Mouse (Mus musculus) embryonic facial prominence, embryonic 10.5 days (tissue): ENCODE results near the gene Tmpo. TPM values are rescaled to one million over a fixed set of nuclear protein-coding genes. Genes with fewer than 3 reads are reported as not detected.

Experiments
- DNase-seq: peaks from one replicate; pipeline ENCODE4 v3.0.0-alpha.2; 2017; ENCODE audit warnings: low spot score
- H3K27ac ChIP-seq: fragments of 300-500 bp; sonication (generic); replicated peaks from 2 replicates; pipeline ENCODE4 v1.5.1; 2016; ENCODE audit warnings: mild to moderate bottlenecking
- H3K27me3 ChIP-seq: fragments of 300-500 bp; sonication (generic); replicated peaks from 2 replicates; pipeline ENCODE4 v1.6.1; 2016; ENCODE audit warnings: low read depth, mild to moderate bottlenecking; ENCODE audit not compliant: poor library complexity, severe bottlenecking
- H3K36me3 ChIP-seq: fragments of 300-500 bp; sonication (generic); replicated peaks from 2 replicates; pipeline ENCODE4 v1.6.1; 2016; ENCODE audit warnings: mild to moderate bottlenecking, moderate library complexity
- H3K4me1 ChIP-seq: fragments of 300-500 bp; sonication (generic); 2 replicates; pipeline ENCODE4 v1.6.1; 2016
- H3K4me3 ChIP-seq: fragments of 300-500 bp; sonication (generic); 2 replicates; pipeline ENCODE4 v1.5.1; 2016; ENCODE audit warnings: mild to moderate bottlenecking, moderate library complexity
- H3K9me3 ChIP-seq: fragments of 300-500 bp; sonication (generic); 2 replicates; pipeline ENCODE4 v1.6.1; 2016; ENCODE audit warnings: mild to moderate bottlenecking
- WGBS: fragments of 180-500 bp; shearing (Covaris S2); methylation state at CpG from one replicate; pipeline ENCODE4 v1.1.7; 2016; 5-methylcytosine and 5-hydroxymethylcytosine counted together
- polyA plus RNA-seq: library from polyadenylated mRNA; unstranded; fragments of >200 nt; fragmentation: Nextera tagmentation; extraction: Ambion mirVana; gene quantifications from 2 replicates; pipeline ENCODE4 v1.2.1, GENCODE M21; 2016

Gene Tmpo
- polyA plus RNA-seq, 1 experiment from 2014 or later: 265 TPM

DNA sequence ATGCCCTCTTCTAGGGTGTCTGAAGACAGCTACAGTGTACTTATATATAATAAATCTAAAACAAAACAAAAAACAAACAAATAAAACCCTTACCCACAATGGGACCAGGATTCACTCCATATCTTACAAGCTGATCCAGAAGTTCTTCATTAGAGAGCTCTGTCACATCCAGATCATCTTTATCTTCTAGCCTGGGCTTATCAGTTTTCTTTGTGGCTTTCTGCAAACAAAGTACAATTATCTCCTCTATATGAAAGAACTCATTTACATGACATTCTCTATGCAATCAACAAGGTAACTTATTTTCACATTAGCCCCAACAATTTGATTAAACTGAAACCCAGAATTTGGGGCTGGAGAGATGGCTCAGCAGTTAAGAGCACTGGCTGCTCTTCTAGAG, 15.3 kb downstream of the Tmpo start:
- Histone ChIP-seq H3K27ac (no peak overlapping the region), H3K27me3 (no peaks in the 10 kb centered on the region), H3K9me3 (no peaks in the 10 kb centered on the region), H3K4me1 (peaks cover 28% of the 10 kb centered on the region), H3K4me3 (no peak overlapping the region), H3K36me3 (peaks cover 81% of the 10 kb centered on the region)
- no peak for DNase-seq

DNA sequence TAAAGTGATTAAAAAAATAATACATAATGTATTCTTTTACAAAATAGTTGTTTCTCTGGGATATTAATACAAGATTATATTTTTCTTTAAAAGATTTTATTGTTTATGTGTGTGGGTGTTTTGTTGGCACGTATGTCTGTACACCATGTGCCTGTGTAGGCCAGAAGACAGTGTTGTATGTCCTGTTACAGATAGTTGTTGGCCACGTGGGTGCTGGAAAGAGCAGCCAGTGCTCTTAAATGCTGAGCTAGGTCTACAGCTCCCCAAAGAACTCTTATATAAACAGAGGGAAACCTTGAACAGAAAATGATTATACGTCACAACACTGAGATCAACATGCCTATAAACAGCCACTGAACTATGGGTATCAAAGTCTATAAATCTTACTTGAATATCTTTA, 16.6 kb downstream of the Tmpo start:
- H3K27ac ChIP-seq: no peak overlapping the region
- peaks cover 27% of the 10 kb centered on the region for H3K4me1 ChIP-seq
- no peaks in the 10 kb centered on the region for H3K27me3 ChIP-seq
- H3K36me3 ChIP-seq: peaks cover 94% of the 10 kb centered on the region
- H3K9me3 ChIP-seq: no peaks in the 10 kb centered on the region
- 93% methylated on average over 3 of the region's 3 CpGs for WGBS
- no peak for DNase-seq
- no peak overlapping the region for H3K4me3 ChIP-seq

DNA sequence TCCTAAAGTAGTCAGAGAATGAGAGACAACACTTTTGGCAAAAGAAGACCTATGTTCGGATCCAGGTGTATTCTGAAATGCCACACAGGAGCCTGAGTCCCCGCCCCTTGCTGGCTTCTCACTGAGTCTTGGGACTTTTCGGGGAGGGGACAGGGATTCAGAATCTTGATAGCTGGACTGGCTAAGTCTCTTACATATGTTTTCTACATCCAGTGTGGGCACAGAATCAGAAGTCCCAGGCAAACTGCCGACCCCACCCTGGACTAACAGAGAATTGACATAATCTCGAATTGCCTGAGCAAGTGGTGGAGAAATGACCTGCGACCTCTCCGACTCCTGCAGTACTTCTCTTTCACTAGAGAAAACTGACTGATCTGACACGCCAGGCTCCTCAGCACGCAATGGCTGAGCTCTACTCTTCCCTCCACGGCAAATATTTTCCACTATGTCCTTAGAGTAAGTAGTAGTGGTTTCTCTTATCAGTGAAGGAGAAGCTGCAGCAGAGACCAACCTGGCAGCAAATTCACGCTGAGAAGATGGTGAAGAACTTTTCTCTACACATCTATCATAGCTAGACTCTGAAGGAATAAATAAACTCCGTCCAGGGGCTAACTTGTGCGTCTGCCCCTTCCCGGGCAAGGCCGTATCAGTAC, 18.5 kb downstream of the Tmpo start:
- Histone ChIP-seq H3K27me3 (no peaks in the 10 kb centered on the region), H3K4me3 (no peak overlapping the region), H3K36me3 (peaks cover 97% of the 10 kb centered on the region), H3K4me1 (peaks cover 9% of the 10 kb centered on the region), H3K9me3 (no peaks in the 10 kb centered on the region), H3K27ac (no peak overlapping the region)
- DNase-seq: no peak
- 90% methylated on average over 15 of the region's 15 CpGs for WGBS

DNA sequence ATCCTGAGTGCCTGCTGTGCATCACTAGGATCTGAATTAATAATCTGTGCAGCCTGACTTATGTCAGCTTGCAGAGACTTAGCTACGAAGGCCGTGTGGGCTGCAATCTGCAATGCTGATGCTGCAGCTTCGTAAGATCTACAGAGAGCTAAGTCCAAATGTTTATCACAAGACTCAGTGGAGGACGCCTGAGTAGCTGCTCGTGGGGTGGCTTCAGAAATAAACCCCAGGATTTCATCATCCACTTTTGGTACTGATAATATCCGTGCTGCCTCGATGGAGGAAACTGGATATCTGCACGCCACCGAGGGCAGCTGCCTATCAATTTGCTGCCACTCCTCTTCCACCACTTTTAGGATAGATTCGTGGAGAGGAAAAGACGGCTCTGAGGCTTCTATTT, 19.0 kb downstream of the Tmpo start:
- no peak for DNase-seq
- no peak overlapping the region for H3K27ac ChIP-seq
- peaks cover 3% of the 10 kb centered on the region for H3K4me1 ChIP-seq
- peaks cover 99% of the 10 kb centered on the region for H3K36me3 ChIP-seq
- 92% methylated on average over 11 of the region's 11 CpGs for WGBS
- H3K9me3 ChIP-seq: no peaks in the 10 kb centered on the region
- H3K27me3 ChIP-seq: no peaks in the 10 kb centered on the region
- H3K4me3 ChIP-seq: no peak overlapping the region

DNA sequence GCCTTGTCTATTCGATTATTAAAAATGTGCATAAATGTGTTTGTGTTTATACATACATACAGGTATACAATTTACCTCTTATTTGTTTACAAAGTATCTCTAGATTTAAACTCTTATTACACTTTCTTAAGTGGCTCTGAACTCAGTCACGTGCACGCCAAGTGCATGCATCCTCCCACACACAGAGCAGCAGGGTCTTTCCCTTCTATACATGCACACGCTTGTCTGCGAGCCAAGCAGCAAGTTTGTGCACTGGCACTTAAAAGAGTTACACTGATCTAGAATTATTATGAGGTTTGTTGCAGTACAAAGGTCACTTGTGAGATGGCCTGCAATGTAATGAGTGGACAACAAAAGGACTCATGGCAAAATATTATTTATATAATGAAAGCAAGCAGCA, 20.1 kb downstream of the Tmpo start:
- peaks cover 100% of the 10 kb centered on the region for H3K36me3 ChIP-seq
- H3K27me3 ChIP-seq: no peaks in the 10 kb centered on the region

DNA sequence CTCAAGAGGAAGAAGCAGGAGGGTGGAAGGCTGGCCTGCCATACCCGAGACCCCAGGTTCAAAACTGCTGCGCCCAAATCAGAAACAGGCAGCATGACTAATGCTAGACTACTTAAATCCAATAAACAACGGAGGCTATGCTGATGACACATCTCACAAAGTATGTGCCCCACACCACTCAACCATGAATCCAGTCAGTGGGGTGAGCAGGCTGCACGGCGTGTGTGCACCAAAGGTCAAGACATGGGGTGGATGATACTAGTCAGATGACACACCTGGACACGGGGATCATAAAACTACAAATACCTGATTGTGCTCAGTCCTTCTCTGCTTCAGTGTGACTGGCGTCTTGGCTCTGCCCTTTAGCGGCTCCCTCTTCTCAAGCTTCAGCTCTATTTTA, 22.7 kb downstream of the Tmpo start:
- Histone ChIP-seq H3K27me3 (no peaks in the 10 kb centered on the region), H3K27ac (no peak overlapping the region), H3K4me1 (no peaks in the 10 kb centered on the region), H3K4me3 (no peak overlapping the region), H3K36me3 (peaks cover 100% of the 10 kb centered on the region), H3K9me3 (no peaks in the 10 kb centered on the region)
- WGBS: 83% methylated on average over 8 of the region's 8 CpGs
- DNase-seq: no peak

More for the DNA sequence above, 20.1 kb downstream of the Tmpo start:
- no peak overlapping the region for H3K27ac ChIP-seq
- no peaks in the 10 kb centered on the region for H3K9me3 ChIP-seq
- 96% methylated on average over 5 of the region's 5 CpGs for WGBS
- no peaks in the 10 kb centered on the region for H3K4me1 ChIP-seq
- H3K4me3 ChIP-seq: no peak overlapping the region
- DNase-seq: no peak

DNA sequence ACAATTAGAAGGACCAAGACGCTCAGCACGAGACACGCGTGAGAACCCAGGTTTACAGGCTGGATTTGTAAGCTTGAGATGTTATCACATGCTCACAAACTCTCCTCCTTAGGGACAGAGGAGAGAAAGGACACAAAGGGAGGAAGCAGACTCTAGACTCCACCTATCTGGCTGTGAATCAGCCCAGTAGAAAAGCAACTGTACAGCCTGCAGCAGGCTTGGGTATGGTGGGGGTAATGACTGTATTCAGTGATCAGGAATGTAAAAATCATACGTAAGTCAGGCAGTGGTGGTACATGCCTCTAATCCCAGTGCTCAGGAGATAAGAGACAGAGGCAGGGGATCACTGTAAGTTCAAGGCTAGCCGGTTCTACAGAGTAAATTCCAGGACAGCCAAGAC, 24.8 kb downstream of the Tmpo start:
- Histone ChIP-seq H3K9me3 (no peaks in the 10 kb centered on the region), H3K36me3 (peaks cover 100% of the 10 kb centered on the region), H3K27ac (no peak overlapping the region), H3K27me3 (no peaks in the 10 kb centered on the region), H3K4me1 (no peaks in the 10 kb centered on the region), H3K4me3 (no peak overlapping the region)
- DNase-seq: no peak
- 92% methylated on average over 6 of the region's 6 CpGs for WGBS

DNA sequence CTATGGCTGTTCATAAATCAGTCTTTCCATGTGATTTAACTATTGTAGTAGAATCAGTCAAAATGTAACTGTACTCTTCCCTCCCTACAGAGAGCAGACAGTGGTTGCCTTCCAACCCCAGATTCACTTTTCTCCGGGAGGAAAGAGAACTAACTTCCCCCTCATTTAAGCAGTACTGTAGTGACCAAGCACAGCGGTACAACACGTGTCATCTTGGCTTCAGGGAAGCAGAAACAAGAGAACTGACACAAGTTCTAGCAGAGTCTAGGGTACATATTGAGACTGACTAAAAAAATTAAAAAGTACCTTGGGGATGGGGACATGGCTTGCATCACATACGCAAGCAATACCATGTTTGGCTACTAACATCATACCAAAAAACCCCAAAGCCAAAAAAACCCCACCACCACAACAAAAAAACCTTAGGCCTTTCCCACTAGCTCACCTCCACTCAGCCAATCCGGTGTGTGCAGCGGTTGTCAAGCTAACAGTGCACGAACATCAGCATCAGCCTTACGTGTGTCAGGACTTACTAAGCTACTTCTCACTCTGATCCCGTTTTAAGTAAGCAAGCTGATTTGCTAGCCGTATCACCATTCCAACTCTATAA, 27.1 kb downstream of the Tmpo start:
- no peaks in the 10 kb centered on the region for H3K9me3 ChIP-seq
- DNase-seq: no peak
- no peak overlapping the region for H3K4me3 ChIP-seq
- H3K36me3 ChIP-seq: peaks cover 100% of the 10 kb centered on the region
- H3K27me3 ChIP-seq: no peaks in the 10 kb centered on the region
- 92% methylated on average over 10 of the region's 10 CpGs for WGBS
- no peak overlapping the region for H3K27ac ChIP-seq
- H3K4me1 ChIP-seq: no peaks in the 10 kb centered on the region

DNA sequence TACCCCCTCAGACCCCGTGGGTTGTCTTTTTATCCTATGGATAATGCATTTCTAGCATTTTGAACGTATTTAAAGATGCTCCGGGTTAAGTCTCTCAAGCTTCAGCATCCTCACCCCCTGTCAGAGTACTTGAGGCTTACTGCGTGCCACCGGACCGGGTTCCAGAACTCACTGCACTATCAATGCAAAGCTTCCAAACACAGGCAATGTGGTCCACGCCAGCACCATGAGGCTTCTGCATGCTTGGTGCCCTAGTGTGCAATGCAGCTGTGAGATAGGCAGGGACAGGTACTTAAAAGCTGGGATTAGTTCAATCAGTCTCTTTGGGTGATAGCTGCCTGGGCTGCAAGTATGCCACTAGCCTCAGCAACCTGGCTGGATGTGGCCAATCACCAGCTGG, 35.7 kb downstream of the Tmpo start:
- WGBS: 96% methylated on average over 7 of the region's 7 CpGs
- DNase-seq: no peak

DNA sequence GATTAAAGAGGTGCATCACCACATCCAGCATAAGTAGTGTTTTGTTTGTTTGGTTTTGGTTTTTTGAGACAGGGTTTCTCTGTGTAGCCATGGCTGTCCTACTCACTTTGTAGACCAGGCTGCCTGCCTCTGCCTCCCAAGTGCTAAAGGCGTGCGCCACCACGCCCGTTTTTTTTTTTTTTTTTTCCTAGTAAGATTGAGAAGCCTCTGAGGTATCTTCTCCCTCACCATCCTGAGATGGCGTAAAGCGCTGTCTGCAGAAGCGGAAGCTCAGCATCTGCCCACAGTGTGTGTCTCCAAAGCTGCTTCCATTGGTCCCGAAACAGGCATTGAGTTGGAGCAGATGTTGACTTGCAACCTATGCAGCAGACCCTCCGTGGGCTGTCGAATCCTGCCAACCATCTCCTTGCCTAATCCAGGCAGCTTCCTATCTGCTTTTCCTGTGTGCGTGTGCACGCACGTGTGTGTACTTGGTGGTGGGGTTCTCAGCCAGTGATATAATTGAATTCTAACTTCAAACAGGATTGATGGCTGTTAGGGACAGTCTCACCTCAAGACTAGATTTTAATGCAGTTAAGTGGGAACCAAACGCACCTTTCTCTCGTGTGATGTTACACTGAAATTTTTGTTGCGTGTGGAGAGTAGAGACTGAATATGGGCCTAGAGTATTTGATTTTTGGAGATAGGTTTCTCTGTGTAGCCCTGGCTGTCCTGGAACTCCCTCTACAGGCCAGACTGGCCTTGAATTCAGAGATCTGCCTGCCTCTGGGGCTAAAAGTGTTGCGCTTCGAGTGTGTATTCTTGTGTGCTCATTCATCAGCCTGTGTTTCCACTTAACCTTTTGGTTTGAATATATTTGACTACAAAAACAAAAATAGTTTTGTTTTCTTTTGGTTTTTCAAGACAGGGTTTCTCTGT, 37.5 kb downstream of the Tmpo start:
- WGBS: 75% methylated on average over 18 of the region's 18 CpGs
- Histone ChIP-seq H3K4me3 (no peak overlapping the region), H3K27me3 (no peaks in the 10 kb centered on the region), H3K9me3 (no peaks in the 10 kb centered on the region), H3K4me1 (no peaks in the 10 kb centered on the region), H3K36me3 (peaks cover 44% of the 10 kb centered on the region), H3K27ac (no peak overlapping the region)
- no peak for DNase-seq

More for the DNA sequence above, 35.7 kb downstream of the Tmpo start:
- H3K4me1 ChIP-seq: no peaks in the 10 kb centered on the region
- H3K27me3 ChIP-seq: no peaks in the 10 kb centered on the region
- H3K9me3 ChIP-seq: no peaks in the 10 kb centered on the region
- H3K27ac ChIP-seq: no peak overlapping the region
- no peak overlapping the region for H3K4me3 ChIP-seq
- peaks cover 63% of the 10 kb centered on the region for H3K36me3 ChIP-seq

DNA sequence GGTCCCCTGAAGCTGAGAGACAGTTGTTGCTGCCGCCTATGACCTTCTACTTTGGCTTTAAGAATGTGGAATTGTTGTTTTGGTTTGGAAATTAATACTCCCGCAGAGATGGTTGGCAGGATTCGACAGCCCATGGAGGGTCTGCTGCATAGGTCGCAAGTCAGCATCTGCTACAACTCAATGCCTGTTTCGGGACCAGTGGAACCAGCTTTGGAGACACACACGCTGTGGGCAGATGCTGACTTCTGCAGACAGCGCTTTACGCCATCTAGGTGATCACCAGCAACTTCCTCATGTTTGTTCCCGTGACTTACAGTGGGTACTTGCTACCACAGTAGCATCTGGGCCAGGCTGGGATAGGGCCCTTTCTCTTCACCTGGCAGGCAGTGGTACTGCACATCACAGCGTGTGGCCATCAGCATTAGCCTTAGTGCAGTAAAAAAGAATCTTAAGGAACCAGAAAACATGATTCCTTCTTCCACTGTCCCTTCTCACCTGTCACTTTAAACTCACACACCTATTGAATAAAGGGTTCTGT, 38.4 kb downstream of the Tmpo start:
- Histone ChIP-seq H3K27me3 (no peaks in the 10 kb centered on the region), H3K4me3 (no peak overlapping the region), H3K4me1 (no peaks in the 10 kb centered on the region), H3K9me3 (no peaks in the 10 kb centered on the region), H3K27ac (no peak overlapping the region), H3K36me3 (peaks cover 36% of the 10 kb centered on the region)
- whole genome bisulfite sequencing: 67% methylated on average over 10 of the region's 10 CpGs
- peak; percentile 27 for DNase-seq

DNA sequence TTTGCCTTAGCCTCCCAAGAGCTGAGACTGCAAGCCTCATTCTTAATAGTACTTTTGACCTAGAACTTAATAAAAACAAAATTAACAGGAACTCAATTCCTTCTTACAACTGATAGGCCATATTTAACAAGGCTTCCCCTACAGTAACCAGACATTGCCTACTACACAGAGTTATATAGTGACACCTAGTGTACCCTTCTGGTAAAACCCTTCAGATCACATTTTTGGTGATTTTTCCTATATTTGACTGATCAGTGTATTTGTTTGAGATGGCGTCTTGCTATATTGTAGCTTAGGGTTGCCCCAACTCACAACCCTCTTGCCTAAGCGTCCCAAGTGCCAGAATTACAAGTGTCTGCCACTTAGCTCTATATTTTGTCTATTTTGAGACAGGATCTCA, 39.6 kb downstream of the Tmpo start:
- H3K36me3 ChIP-seq: peaks cover 24% of the 10 kb centered on the region
- H3K4me1 ChIP-seq: no peaks in the 10 kb centered on the region
- WGBS: 52% methylated on average over 2 of the region's 2 CpGs
- H3K27ac ChIP-seq: no peak overlapping the region
- no peaks in the 10 kb centered on the region for H3K27me3 ChIP-seq
- DNase-seq: no peak
- no peaks in the 10 kb centered on the region for H3K9me3 ChIP-seq
- H3K4me3 ChIP-seq: no peak overlapping the region
